Mouse (Mus musculus) forebrain, embryonic 12.5 days (tissue): Measurements from ENCODE around the gene Cdc14a. TPM values are rescaled to one million over a fixed set of nuclear protein-coding genes. Genes with fewer than 3 reads are reported as not detected.

Source experiments
- ATAC-seq: fragments of 200-750 bp; cut with Nextera tagmentation; 2 replicates; pipeline ENCODE4 v1.8.0; 2017; ENCODE audit warnings: moderate TSS enrichment; ENCODE audit not compliant: low FRiP score
- H3K27ac ChIP-seq: fragments of 300-500 bp; sonication (generic); 2 replicates; pipeline ENCODE4 v1.5.1; 2016; ENCODE audit warnings: mild to moderate bottlenecking
- H3K27me3 ChIP-seq: fragments of 300-500 bp; sonication (generic); 2 replicates; pipeline ENCODE4 v1.6.1; 2016; ENCODE audit warnings: mild to moderate bottlenecking
- H3K36me3 ChIP-seq: fragments of 300-500 bp; sonication (generic); replicated peaks from 2 replicates; pipeline ENCODE4 v1.6.1; 2016; ENCODE audit warnings: mild to moderate bottlenecking
- H3K4me1 ChIP-seq: fragments of 300-500 bp; sonication (generic); 2 replicates; pipeline ENCODE4 v1.6.1; 2016
- H3K4me2 ChIP-seq: fragments of 300-500 bp; sonication (generic); 2 replicates; pipeline ENCODE4 v1.6.1; 2016; ENCODE audit warnings: mild to moderate bottlenecking, moderate library complexity
- H3K4me3 ChIP-seq: fragments of 300-500 bp; sonication (generic); replicated peaks from 2 replicates; pipeline ENCODE4 v1.5.1; 2016; ENCODE audit warnings: mild to moderate bottlenecking
- H3K9ac ChIP-seq: fragments of 300-500 bp; sonication (generic); 2 replicates; pipeline ENCODE4 v1.6.1; 2016; ENCODE audit warnings: mild to moderate bottlenecking
- H3K9me3 ChIP-seq: fragments of 300-500 bp; sonication (generic); 2 replicates; pipeline ENCODE4 v1.6.1; 2016
- WGBS: fragments of 180-500 bp; shearing (Covaris S2); methylation state at CpG from one replicate; pipeline ENCODE4 v1.1.7; 2016; 5-methylcytosine and 5-hydroxymethylcytosine counted together
- polyA plus RNA-seq: library from polyadenylated mRNA; unstranded; fragments of >200 nt; fragmentation: Nextera tagmentation; extraction: Ambion mirVana; gene quantifications from 2 replicates; pipeline ENCODE4 v1.2.1, GENCODE M21; 2016

The Cdc14a gene
- polyA plus RNA-seq, 1 experiment from 2014 or later, result 21.6 TPM

GRCm38 (mm10) chr3:116388808-116389207, 35.0 kb downstream of the Cdc14a start:
- Histone ChIP-seq H3K36me3 (peaks cover 32% of the 10 kb centered on the region), H3K27ac (no peak overlapping the region), H3K9ac (no peak overlapping the region), H3K27me3 (no peaks in the 10 kb centered on the region), H3K4me2 (no peak overlapping the region), H3K9me3 (no peaks in the 10 kb centered on the region), H3K4me3 (no peak overlapping the region), H3K4me1 (no peaks in the 10 kb centered on the region)
- 84% methylated on average over 11 of the region's 11 CpGs for WGBS
- ATAC-seq, result no peak

GRCm38 (mm10) chr3:116386886-116387285, 36.9 kb downstream of the Cdc14a start:
- Histone ChIP-seq H3K36me3 (peaks cover 27% of the 10 kb centered on the region), H3K27ac (no peak overlapping the region), H3K4me3 (no peak overlapping the region), H3K4me2 (no peak overlapping the region), H3K27me3 (no peaks in the 10 kb centered on the region), H3K9me3 (no peaks in the 10 kb centered on the region), H3K9ac (no peak overlapping the region), H3K4me1 (no peaks in the 10 kb centered on the region)
- no peak for ATAC-seq

- WGBS, result 88% methylated on average over 6 of the region's 6 CpGs
- H3K4me1 ChIP-seq, result no peaks in the 10 kb centered on the region
- no peak overlapping the region for H3K9ac ChIP-seq
- no peak overlapping the region for H3K4me3 ChIP-seq
- no peak overlapping the region for H3K4me2 ChIP-seq
- H3K36me3 ChIP-seq, result peaks cover 21% of the 10 kb centered on the region
- H3K27ac ChIP-seq, result no peak overlapping the region
- ATAC-seq, result no peak
- H3K9me3 ChIP-seq, result no peaks in the 10 kb centered on the region
- no peaks in the 10 kb centered on the region for H3K27me3 ChIP-seq
Observed at GRCm38 (mm10) chr3:116386342-116386741, 37.5 kb downstream of the Cdc14a start.

GRCm38 (mm10) chr3:116384319-116384718, 39.5 kb downstream of the Cdc14a start:
- Histone ChIP-seq H3K27me3 (no peaks in the 10 kb centered on the region), H3K27ac (no peak overlapping the region), H3K4me2 (no peak overlapping the region), H3K9ac (no peak overlapping the region), H3K4me1 (no peaks in the 10 kb centered on the region; the same call in none of the 2 replicates), H3K36me3 (peaks cover 21% of the 10 kb centered on the region), H3K4me3 (no peak overlapping the region), H3K9me3 (no peaks in the 10 kb centered on the region)
- WGBS, result 89% methylated on average over 7 of the region's 7 CpGs
- ATAC-seq, result no peak

- Histone ChIP-seq H3K9me3 (no peaks in the 10 kb centered on the region), H3K27me3 (no peaks in the 10 kb centered on the region), H3K4me1 (peaks cover 8% of the 10 kb centered on the region), H3K36me3 (0 out of 2 replicates have a peak, but pooled peaks cover 3% of the 10 kb centered on the region), H3K4me3 (no peak overlapping the region), H3K9ac (no peak overlapping the region), H3K4me2 (no peak overlapping the region), H3K27ac (no peak overlapping the region)
- WGBS, result 56% methylated on average over 9 of the region's 9 CpGs
- no peak for ATAC-seq
Observed at GRCm38 (mm10) chr3:116380319-116380718, 43.5 kb downstream of the Cdc14a start.

- Histone ChIP-seq H3K27ac (no peak overlapping the region), H3K9ac (no peak overlapping the region), H3K4me1 (peaks cover 8% of the 10 kb centered on the region), H3K9me3 (no peaks in the 10 kb centered on the region), H3K4me2 (no peak overlapping the region), H3K4me3 (no peak overlapping the region), H3K27me3 (no peaks in the 10 kb centered on the region), H3K36me3 (0 out of 2 replicates have a peak, but pooled peaks cover 3% of the 10 kb centered on the region)
- WGBS, result 90% methylated on average over 2 of the region's 2 CpGs
- ATAC-seq, result no peak
Observed at GRCm38 (mm10) chr3:116375442-116375841, 48.4 kb downstream of the Cdc14a start.

GRCm38 (mm10) chr3:116374486-116374885, 49.3 kb downstream of the Cdc14a start:
- H3K27ac ChIP-seq, result no peak overlapping the region
- H3K9ac ChIP-seq, result no peak overlapping the region
- WGBS, result 89% methylated on average over 5 of the region's 5 CpGs
- ATAC-seq, result no peak
- H3K4me1 ChIP-seq, result peaks cover 9% of the 10 kb centered on the region; the same call in 1 of the 2 replicates
- 0 out of 2 replicates have a peak, but pooled peaks cover 2% of the 10 kb centered on the region for H3K36me3 ChIP-seq
- H3K4me3 ChIP-seq, result no peak overlapping the region
- no peaks in the 10 kb centered on the region for H3K27me3 ChIP-seq
- no peaks in the 10 kb centered on the region for H3K9me3 ChIP-seq
- no peak overlapping the region for H3K4me2 ChIP-seq

GRCm38 (mm10) chr3:116373196-116373595, 50.6 kb downstream of the Cdc14a start:
- Histone ChIP-seq H3K9ac (no peak overlapping the region), H3K4me1 (peaks cover 22% of the 10 kb centered on the region), H3K27me3 (no peaks in the 10 kb centered on the region), H3K4me2 (no peak overlapping the region), H3K36me3 (no peaks in the 10 kb centered on the region), H3K4me3 (no peak overlapping the region), H3K27ac (no peak overlapping the region), H3K9me3 (no peaks in the 10 kb centered on the region)
- ATAC-seq, result no peak
- WGBS, result 64% methylated on average over 6 of the region's 6 CpGs

GRCm38 (mm10) chr3:116368868-116369437, 54.9 kb downstream of the Cdc14a start:
- no peaks in the 10 kb centered on the region for H3K9me3 ChIP-seq
- no peak overlapping the region for H3K4me2 ChIP-seq
- peaks cover 15% of the 10 kb centered on the region for H3K4me1 ChIP-seq
- no peak overlapping the region for H3K27ac ChIP-seq
- H3K27me3 ChIP-seq, result no peaks in the 10 kb centered on the region
- peak; percentile 63; the same call in 1 of the 2 replicates for ATAC-seq
- no peak overlapping the region for H3K4me3 ChIP-seq
- no peak overlapping the region for H3K9ac ChIP-seq
- H3K36me3 ChIP-seq, result peaks cover 10% of the 10 kb centered on the region; the same call in 1 of the 2 replicates
- 20% methylated on average over 4 of the region's 4 CpGs for WGBS

GRCm38 (mm10) chr3:116366125-116366524, 57.7 kb downstream of the Cdc14a start:
- 79% methylated on average over 2 of the region's 2 CpGs for WGBS
- H3K27me3 ChIP-seq, result no peaks in the 10 kb centered on the region
- H3K27ac ChIP-seq, result no peak overlapping the region
- peaks cover 15% of the 10 kb centered on the region for H3K4me1 ChIP-seq
- no peak for ATAC-seq
- no peak overlapping the region for H3K4me3 ChIP-seq
- no peak overlapping the region for H3K4me2 ChIP-seq
- H3K9ac ChIP-seq, result no peak overlapping the region
- H3K36me3 ChIP-seq, result peaks cover 20% of the 10 kb centered on the region
- no peaks in the 10 kb centered on the region for H3K9me3 ChIP-seq

- Histone ChIP-seq H3K9me3 (no peaks in the 10 kb centered on the region), H3K4me3 (no peak overlapping the region), H3K9ac (no peak overlapping the region), H3K36me3 (peaks cover 20% of the 10 kb centered on the region), H3K27ac (no peak overlapping the region), H3K27me3 (no peaks in the 10 kb centered on the region), H3K4me2 (no peak overlapping the region), H3K4me1 (no peaks in the 10 kb centered on the region)
- WGBS, result 89% methylated on average over 7 of the region's 7 CpGs
- no peak for ATAC-seq
Observed at GRCm38 (mm10) chr3:116361906-116362305, 61.9 kb downstream of the Cdc14a start.

- no peak for ATAC-seq
- Histone ChIP-seq H3K9ac (no peak overlapping the region), H3K27me3 (no peaks in the 10 kb centered on the region), H3K4me1 (no peaks in the 10 kb centered on the region), H3K27ac (no peak overlapping the region), H3K9me3 (no peaks in the 10 kb centered on the region), H3K36me3 (peaks cover 20% of the 10 kb centered on the region), H3K4me3 (no peak overlapping the region), H3K4me2 (no peak overlapping the region)
- WGBS, result 92% methylated on average over 5 of the region's 5 CpGs
Observed at GRCm38 (mm10) chr3:116361101-116361500, 62.7 kb downstream of the Cdc14a start.

- H3K4me3 ChIP-seq, result no peak overlapping the region
- no peak overlapping the region for H3K9ac ChIP-seq
- no peaks in the 10 kb centered on the region for H3K27me3 ChIP-seq
- H3K27ac ChIP-seq, result no peak overlapping the region
- no peak for ATAC-seq
- 86% methylated on average over 7 of the region's 7 CpGs for WGBS
- H3K4me1 ChIP-seq, result no peaks in the 10 kb centered on the region
- H3K9me3 ChIP-seq, result no peaks in the 10 kb centered on the region
- H3K36me3 ChIP-seq, result peaks cover 5% of the 10 kb centered on the region; the same call in 1 of the 2 replicates
- H3K4me2 ChIP-seq, result no peak overlapping the region
Observed at GRCm38 (mm10) chr3:116357866-116358265, 66.0 kb downstream of the Cdc14a start.
